Mouse (Mus musculus): ENCODE data around the gene Aimp2.

DNA sequence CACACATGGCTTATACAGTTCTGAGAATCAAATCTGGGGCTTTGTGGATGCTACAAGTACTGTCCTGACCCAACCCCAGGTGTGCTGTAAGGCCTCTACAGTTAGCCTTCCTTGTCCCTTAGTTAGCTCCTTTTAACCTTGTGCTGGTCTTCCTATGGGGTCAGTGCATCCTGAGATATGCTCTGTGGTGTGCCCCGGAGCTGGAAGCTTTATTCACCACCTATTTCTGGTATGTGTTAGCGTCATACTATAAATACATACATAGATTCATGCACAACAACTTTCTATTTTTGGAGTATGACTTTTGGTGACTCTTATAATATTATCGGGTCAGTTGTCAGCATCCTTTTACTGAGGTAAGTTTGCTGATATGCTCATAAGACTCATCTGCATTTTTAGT is 24.4 kb downstream of the Aimp2 start:
- TF ChIP-seq EP300 (IDR thresholded peaks at IDR 0.05; ENCODE audit: low read depth) (no peak), CTCF (IDR thresholded peaks at IDR 0.05; ENCODE audit: low read depth) (no peak)
